Mouse (Mus musculus): ENCODE measurements around the gene Ntrk3. TPM values are rescaled to one million over a fixed set of nuclear protein-coding genes. Genes with fewer than 3 reads are reported as not detected.

Gene Ntrk3
- polyA plus RNA-seq, 1 experiment from 2014 or later: 2.2 TPM

- DNase-seq (ENCODE audit: low spot score): no peak
- WGBS: 46% methylated on average over 1 of the region's 1 CpGs
Observed at GRCm38 (mm10) chr7:78652296-78652695, 85.5 kb downstream of the Ntrk3 start.

GRCm38 (mm10) chr7:78651540-78651939 lies 86.3 kb downstream of the Ntrk3 start:
- Histone ChIP-seq H3K9me3 (ENCODE audit: control insufficient read depth, low read length) (no peaks in the 10 kb centered on the region), H3K36me3 (ENCODE audit: control insufficient read depth, insufficient read depth, low read length) (no peaks in the 10 kb centered on the region), H3K27me3 (ENCODE audit: control insufficient read depth, insufficient read depth, low read length) (no peaks in the 10 kb centered on the region), H3K27ac (replicated peaks) (no peak overlapping the region), H3K4me2 (replicated peaks; ENCODE audit: low read depth) (no peak overlapping the region), H3K4me3 (ENCODE audit: low read depth, low read length) (no peak overlapping the region), H3K4me1 (replicated peaks; ENCODE audit: control insufficient read depth, insufficient read depth) (no peaks in the 10 kb centered on the region), H3K9ac (ENCODE audit: low read length) (no peak overlapping the region)
- ATAC-seq (ENCODE audit: low FRiP score, low TSS enrichment) (no peak), DNase-seq (ENCODE audit: low spot score) (no peak)
- WGBS: 29% methylated on average over 1 of the region's 1 CpGs
- TF ChIP-seq CTCF (IDR thresholded peaks at IDR 0.05; ENCODE audit: low read depth) (no peak), EP300 (optimal IDR thresholded peaks at IDR 0.05) (no peak)

More at GRCm38 (mm10) chr7:78652296-78652695, 85.5 kb downstream of the Ntrk3 start:
- no peak overlapping the region for H3K27ac ChIP-seq (replicated peaks)
- no peak overlapping the region for H3K4me2 ChIP-seq (replicated peaks; ENCODE audit: low read depth)
- no peaks in the 10 kb centered on the region for H3K36me3 ChIP-seq (ENCODE audit: control insufficient read depth, insufficient read depth, low read length)
- H3K27me3 ChIP-seq (ENCODE audit: control insufficient read depth, insufficient read depth, low read length): no peaks in the 10 kb centered on the region
- no peak overlapping the region for H3K9ac ChIP-seq (ENCODE audit: low read length)
- H3K4me1 ChIP-seq (replicated peaks; ENCODE audit: control insufficient read depth, insufficient read depth): no peaks in the 10 kb centered on the region
- no peak for ATAC-seq (ENCODE audit: low FRiP score, low TSS enrichment)
- no peak overlapping the region for H3K4me3 ChIP-seq (ENCODE audit: low read depth, low read length)
- H3K9me3 ChIP-seq (ENCODE audit: control insufficient read depth, low read length): no peaks in the 10 kb centered on the region
- TF ChIP-seq EP300 (optimal IDR thresholded peaks at IDR 0.05): no peak
- peak; percentile 42 for TF ChIP-seq CTCF (IDR thresholded peaks at IDR 0.05; ENCODE audit: low read depth)

- DNase-seq (ENCODE audit: low spot score): no peak
- H3K4me3 ChIP-seq (ENCODE audit: low read depth, low read length): no peak overlapping the region
- no peaks in the 10 kb centered on the region for H3K36me3 ChIP-seq (ENCODE audit: control insufficient read depth, insufficient read depth, low read length)
- H3K27ac ChIP-seq (replicated peaks): no peak overlapping the region
- no peaks in the 10 kb centered on the region for H3K9me3 ChIP-seq (ENCODE audit: control insufficient read depth, low read length)
- H3K27me3 ChIP-seq (ENCODE audit: control insufficient read depth, insufficient read depth, low read length): no peaks in the 10 kb centered on the region
- peak; percentile 52 for TF ChIP-seq CTCF (IDR thresholded peaks at IDR 0.05; ENCODE audit: low read depth)
- no peak for TF ChIP-seq EP300 (optimal IDR thresholded peaks at IDR 0.05)
- no peak for ATAC-seq (ENCODE audit: low FRiP score, low TSS enrichment)
- H3K4me1 ChIP-seq (replicated peaks; ENCODE audit: control insufficient read depth, insufficient read depth): no peaks in the 10 kb centered on the region
- 54% methylated on average over 6 of the region's 6 CpGs for WGBS
- no peak overlapping the region for H3K9ac ChIP-seq (ENCODE audit: low read length)
- no peak overlapping the region for H3K4me2 ChIP-seq (replicated peaks; ENCODE audit: low read depth)
Observed at GRCm38 (mm10) chr7:78643667-78644066, 94.1 kb downstream of the Ntrk3 start.

GRCm38 (mm10) chr7:78623686-78624085 lies 114.1 kb downstream of the Ntrk3 start:
- Histone ChIP-seq H3K4me2 (replicated peaks; ENCODE audit: low read depth) (no peak overlapping the region), H3K9ac (ENCODE audit: low read length) (no peak overlapping the region), H3K36me3 (ENCODE audit: control insufficient read depth, insufficient read depth, low read length) (no peaks in the 10 kb centered on the region), H3K4me3 (ENCODE audit: low read depth, low read length) (no peak overlapping the region), H3K27me3 (ENCODE audit: control insufficient read depth, insufficient read depth, low read length) (no peaks in the 10 kb centered on the region), H3K9me3 (ENCODE audit: control insufficient read depth, low read length) (no peaks in the 10 kb centered on the region), H3K4me1 (replicated peaks; ENCODE audit: control insufficient read depth, insufficient read depth) (no peaks in the 10 kb centered on the region), H3K27ac (replicated peaks) (no peak overlapping the region)
- no peak for DNase-seq (ENCODE audit: low spot score)
- ATAC-seq (ENCODE audit: low FRiP score, low TSS enrichment): no peak
- TF ChIP-seq EP300 (optimal IDR thresholded peaks at IDR 0.05): no peak
- TF ChIP-seq CTCF (IDR thresholded peaks at IDR 0.05; ENCODE audit: low read depth): no peak
- WGBS: 49% methylated on average over 4 of the region's 4 CpGs

GRCm38 (mm10) chr7:78621115-78621514 lies 116.7 kb downstream of the Ntrk3 start:
- WGBS: 28% methylated on average over 4 of the region's 4 CpGs
- H3K4me2 ChIP-seq (replicated peaks; ENCODE audit: low read depth): no peak overlapping the region
- H3K27ac ChIP-seq (replicated peaks): no peak overlapping the region
- H3K9ac ChIP-seq (ENCODE audit: low read length): no peak overlapping the region
- no peaks in the 10 kb centered on the region for H3K27me3 ChIP-seq (ENCODE audit: control insufficient read depth, insufficient read depth, low read length)
- no peaks in the 10 kb centered on the region for H3K9me3 ChIP-seq (ENCODE audit: control insufficient read depth, low read length)
- ATAC-seq (ENCODE audit: low FRiP score, low TSS enrichment) (no peak), DNase-seq (ENCODE audit: low spot score) (no peak)
- H3K4me1 ChIP-seq (replicated peaks; ENCODE audit: control insufficient read depth, insufficient read depth): no peaks in the 10 kb centered on the region
- TF ChIP-seq CTCF (IDR thresholded peaks at IDR 0.05; ENCODE audit: low read depth): no peak
- TF ChIP-seq EP300 (optimal IDR thresholded peaks at IDR 0.05): no peak
- no peaks in the 10 kb centered on the region for H3K36me3 ChIP-seq (ENCODE audit: control insufficient read depth, insufficient read depth, low read length)
- H3K4me3 ChIP-seq (ENCODE audit: low read depth, low read length): no peak overlapping the region

- no peaks in the 10 kb centered on the region for H3K4me1 ChIP-seq (replicated peaks; ENCODE audit: control insufficient read depth, insufficient read depth)
- no peaks in the 10 kb centered on the region for H3K36me3 ChIP-seq (ENCODE audit: control insufficient read depth, insufficient read depth, low read length)
- WGBS: 53% methylated on average over 9 of the region's 9 CpGs
- no peak overlapping the region for H3K4me2 ChIP-seq (replicated peaks; ENCODE audit: low read depth)
- no peaks in the 10 kb centered on the region for H3K9me3 ChIP-seq (ENCODE audit: control insufficient read depth, low read length)
- H3K27me3 ChIP-seq (ENCODE audit: control insufficient read depth, insufficient read depth, low read length): no peaks in the 10 kb centered on the region
- H3K27ac ChIP-seq (replicated peaks): no peak overlapping the region
- DNase-seq (ENCODE audit: low spot score) (no peak), ATAC-seq (ENCODE audit: low FRiP score, low TSS enrichment) (no peak)
- no peak overlapping the region for H3K9ac ChIP-seq (ENCODE audit: low read length)
- H3K4me3 ChIP-seq (ENCODE audit: low read depth, low read length): no peak overlapping the region
- TF ChIP-seq CTCF (IDR thresholded peaks at IDR 0.05; ENCODE audit: low read depth) (no peak), EP300 (optimal IDR thresholded peaks at IDR 0.05) (no peak)
Observed at GRCm38 (mm10) chr7:78619818-78620577, 117.8 kb downstream of the Ntrk3 start.
